Mouse (Mus musculus) limb, embryonic 11.5 days (tissue): Measurements from ENCODE around the gene Sart3. TPM values are rescaled to one million over a fixed set of nuclear protein-coding genes. Genes with fewer than 3 reads are reported as not detected.

ENCODE experiments used
- ATAC-seq: fragments of 200-750 bp; cut with Nextera tagmentation; 2 replicates; pipeline ENCODE4 v1.8.0; 2017; ENCODE audit warnings: low read depth; ENCODE audit not compliant: insufficient number of reproducible peaks, low FRiP score, low TSS enrichment
- DNase-seq: peaks from one replicate; pipeline ENCODE4 v3.0.0-alpha.2; 2015; ENCODE audit warnings: low spot score
- H3K27ac ChIP-seq: fragments of 300-500 bp; sonication (generic); replicated peaks from 2 replicates; pipeline ENCODE4 v1.5.1; 2014; ENCODE audit warnings: low read depth, mild to moderate bottlenecking, low read length
- H3K27me3 ChIP-seq: fragments of 300-500 bp; sonication (generic); 2 replicates; pipeline ENCODE4 v1.6.1; 2014; ENCODE audit warnings: mild to moderate bottlenecking, low read length, mixed read lengths; ENCODE audit not compliant: control insufficient read depth, insufficient read depth
- H3K36me3 ChIP-seq: fragments of 300-500 bp; sonication (generic); 2 replicates; pipeline ENCODE4 v1.6.1; 2014; ENCODE audit warnings: mild to moderate bottlenecking, low read length, moderate library complexity, mixed read lengths; ENCODE audit not compliant: control insufficient read depth, insufficient read depth
- H3K4me1 ChIP-seq: fragments of 300-500 bp; sonication (generic); 2 replicates; pipeline ENCODE4 v1.6.1; 2014; ENCODE audit warnings: low read length, mixed read lengths; ENCODE audit not compliant: control insufficient read depth, insufficient read depth
- H3K4me2 ChIP-seq: fragments of 300-500 bp; sonication (generic); 2 replicates; pipeline ENCODE4 v1.6.1; 2014; ENCODE audit warnings: low read depth, mild to moderate bottlenecking, moderate library complexity; ENCODE audit not compliant: severe bottlenecking
- H3K4me3 ChIP-seq: fragments of 300-500 bp; sonication (generic); 2 replicates; pipeline ENCODE4 v1.5.1; 2014; ENCODE audit warnings: low read depth, low read length
- H3K9ac ChIP-seq: fragments of 300-500 bp; sonication (generic); 2 replicates; pipeline ENCODE4 v1.6.1; 2014; ENCODE audit warnings: mild to moderate bottlenecking, low read length
- H3K9me3 ChIP-seq: fragments of 300-500 bp; sonication (generic); 2 replicates; pipeline ENCODE4 v1.6.1; 2016; ENCODE audit warnings: low read length; ENCODE audit not compliant: control insufficient read depth
- WGBS: fragments of 180-500 bp; shearing (Covaris S2); extraction: QIAGEN DNeasy Blood & Tissue Kit; methylation state at CpG from one replicate; pipeline ENCODE4 v1.1.7; 2014; 5-methylcytosine and 5-hydroxymethylcytosine counted together
- polyA plus RNA-seq: library from polyadenylated mRNA; unstranded; fragments of >200 nt; fragmentation: Nextera tagmentation; extraction: Ambion mirVana; gene quantifications from 2 replicates; pipeline ENCODE4 v1.2.1, GENCODE M21; 2014

The Sart3 gene
- polyA plus RNA-seq, 1 experiment from 2014 or later = 64.6 TPM

- DNase-seq (no peak), ATAC-seq (no peak)
- Histone ChIP-seq H3K36me3 (no peaks in the 10 kb centered on the region), H3K27me3 (no peaks in the 10 kb centered on the region), H3K27ac (no peak overlapping the region), H3K9me3 (no peaks in the 10 kb centered on the region), H3K4me1 (peaks cover 30% of the 10 kb centered on the region), H3K4me3 (no peak overlapping the region), H3K4me2 (no peak overlapping the region), H3K9ac (no peak overlapping the region)
- 88% methylated on average over 4 of the region's 4 CpGs for WGBS
Measured at GRCm38 (mm10) chr5:113810111-113810510, 37.8 kb upstream of the Sart3 start.

DNA sequence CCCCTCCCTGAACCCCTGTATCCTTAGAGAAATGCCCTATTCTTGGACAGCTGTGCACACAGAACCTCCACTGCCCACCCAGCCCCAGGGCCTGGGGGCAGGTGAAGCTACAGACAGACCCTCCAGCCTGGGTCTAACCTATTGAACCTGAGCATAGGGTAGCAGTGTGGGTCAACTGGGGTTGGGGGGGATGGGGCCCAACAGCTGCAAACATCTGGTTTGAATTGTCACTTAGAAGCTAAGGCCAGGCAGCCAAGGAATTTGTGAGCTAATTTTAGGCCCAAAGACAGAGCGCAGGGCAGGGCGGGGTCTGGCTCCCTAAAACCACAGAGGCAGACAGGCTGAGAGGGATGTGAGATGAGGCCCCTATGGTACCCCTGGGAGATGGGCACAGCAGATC, 35.9 kb upstream of the Sart3 start:
- Histone ChIP-seq H3K27me3 (no peaks in the 10 kb centered on the region), H3K27ac (peak overlapping the region; percentile 57; the same call in 1 of the 2 replicates), H3K36me3 (no peaks in the 10 kb centered on the region), H3K9ac (no peak overlapping the region), H3K4me2 (no peak overlapping the region; the same call in 1 of the 2 replicates), H3K4me3 (no peak overlapping the region), H3K9me3 (no peaks in the 10 kb centered on the region), H3K4me1 (peaks cover 39% of the 10 kb centered on the region)
- 3% methylated on average over 2 of the region's 2 CpGs for WGBS
- ATAC-seq = peak; percentile 67
- peak; percentile 78 for DNase-seq

GRCm38 (mm10) chr5:113807712-113808111, 35.4 kb upstream of the Sart3 start:
- H3K27ac ChIP-seq = peak overlapping the region; percentile 57; the same call in 1 of the 2 replicates
- no peak overlapping the region for H3K9ac ChIP-seq
- no peak overlapping the region for H3K4me3 ChIP-seq
- H3K27me3 ChIP-seq = no peaks in the 10 kb centered on the region
- peaks cover 39% of the 10 kb centered on the region for H3K4me1 ChIP-seq
- ATAC-seq (no peak), DNase-seq (peak; percentile 56)
- H3K9me3 ChIP-seq = no peaks in the 10 kb centered on the region
- 14% methylated on average over 9 of the region's 9 CpGs for WGBS
- H3K4me2 ChIP-seq = no peak overlapping the region; the same call in 1 of the 2 replicates
- H3K36me3 ChIP-seq = no peaks in the 10 kb centered on the region

DNA sequence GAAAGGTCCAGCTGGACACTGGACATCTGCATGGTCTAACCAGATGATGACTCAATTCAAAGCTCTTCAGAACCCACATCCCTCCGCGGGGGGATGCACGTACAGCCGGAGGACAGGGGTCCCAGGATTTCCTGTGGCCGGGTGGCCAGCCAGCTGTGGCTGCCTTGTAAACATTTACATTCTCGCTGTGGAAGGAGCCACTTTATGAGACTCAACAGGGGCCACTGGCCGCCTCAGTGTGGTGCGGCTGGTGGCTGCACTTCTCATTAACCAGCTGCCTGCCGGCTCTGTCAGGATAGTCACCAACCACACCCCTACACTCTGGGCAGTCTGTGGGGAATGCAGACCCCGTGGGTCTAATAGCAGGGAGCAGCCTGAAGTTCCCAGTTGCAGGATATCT, 34.1 kb upstream of the Sart3 start:
- no peak for ATAC-seq
- no peak overlapping the region for H3K4me2 ChIP-seq

GRCm38 (mm10) chr5:113805301-113805700, 33.0 kb upstream of the Sart3 start:
- Histone ChIP-seq H3K4me2 (no peak overlapping the region), H3K27ac (peak overlapping the region; percentile 72; the same call in 1 of the 2 replicates), H3K9ac (no peak overlapping the region), H3K36me3 (no peaks in the 10 kb centered on the region), H3K9me3 (no peaks in the 10 kb centered on the region), H3K4me1 (peaks cover 44% of the 10 kb centered on the region), H3K4me3 (no peak overlapping the region), H3K27me3 (no peaks in the 10 kb centered on the region)
- 87% methylated on average over 9 of the region's 9 CpGs for WGBS
- DNase-seq (no peak), ATAC-seq (no peak)

More for the DNA sequence above, 34.1 kb upstream of the Sart3 start:
- WGBS = 4% methylated on average over 10 of the region's 10 CpGs
- H3K36me3 ChIP-seq = no peaks in the 10 kb centered on the region
- peak; percentile 70 for DNase-seq
- peaks cover 39% of the 10 kb centered on the region for H3K4me1 ChIP-seq
- H3K9me3 ChIP-seq = no peaks in the 10 kb centered on the region
- no peaks in the 10 kb centered on the region for H3K27me3 ChIP-seq
- peak overlapping the region; percentile 72 for H3K27ac ChIP-seq
- peak overlapping the region; percentile 8; the same call in 1 of the 2 replicates for H3K9ac ChIP-seq
- no peak overlapping the region for H3K4me3 ChIP-seq

- H3K4me1 ChIP-seq = peaks cover 45% of the 10 kb centered on the region
- no peak overlapping the region for H3K27ac ChIP-seq
- WGBS = 47% methylated on average over 7 of the region's 7 CpGs
Measured at GRCm38 (mm10) chr5:113804395-113804966, 32.2 kb upstream of the Sart3 start.

GRCm38 (mm10) chr5:113800280-113800679, 28.0 kb upstream of the Sart3 start, which contains the start of gene Tmem119:
Gene Tmem119 (minus strand): TSS chr5:113800516.
- H3K4me1 ChIP-seq = peaks cover 54% of the 10 kb centered on the region
- ATAC-seq = peak; percentile 83
- 0% methylated on average over 11 of the region's 11 CpGs for WGBS
- peak within 1 kb of the TSS; percentile 91 for H3K4me2 ChIP-seq
- H3K36me3 ChIP-seq = peaks cover 1% of the 10 kb centered on the region; the same call in 1 of the 2 replicates
- peak; percentile 91 for DNase-seq
- H3K27me3 ChIP-seq = no peaks in the 10 kb centered on the region
- H3K9me3 ChIP-seq = no peaks in the 10 kb centered on the region
- peak within 1 kb of the TSS; percentile 93 for H3K27ac ChIP-seq
- H3K9ac ChIP-seq = peak within 1 kb of the TSS; percentile 66
- H3K4me3 ChIP-seq = peak within 1 kb of the TSS; percentile 57

More at GRCm38 (mm10) chr5:113804395-113804966, 32.2 kb upstream of the Sart3 start:
- Histone ChIP-seq H3K9ac (no peak overlapping the region), H3K4me3 (no peak overlapping the region), H3K36me3 (no peaks in the 10 kb centered on the region), H3K4me2 (no peak overlapping the region), H3K27me3 (no peaks in the 10 kb centered on the region), H3K9me3 (no peaks in the 10 kb centered on the region)
- DNase-seq = no peak
- ATAC-seq = no peak

GRCm38 (mm10) chr5:113799691-113800090, 27.4 kb upstream of the Sart3 start:
- Histone ChIP-seq H3K4me3 (peak overlapping the region; percentile 57), H3K36me3 (peaks cover 6% of the 10 kb centered on the region; the same call in 1 of the 2 replicates), H3K4me2 (peak overlapping the region; percentile 91), H3K27ac (peak overlapping the region; percentile 93), H3K27me3 (no peaks in the 10 kb centered on the region), H3K4me1 (peaks cover 59% of the 10 kb centered on the region), H3K9me3 (no peaks in the 10 kb centered on the region), H3K9ac (peak overlapping the region; percentile 66)
- 18% methylated on average over 5 of the region's 5 CpGs for WGBS
- ATAC-seq (no peak), DNase-seq (peak; percentile 60)
